Mouse (Mus musculus) ZHBTc4 (cell line): Measurements from ENCODE around the gene Tada3.

Experiments used
- DNase-seq: peaks from one replicate; pipeline ENCODE4 v3.0.0-alpha.2; 2011; ENCODE audit warnings: low read depth, low spot score

Tada3 gene

DNA sequence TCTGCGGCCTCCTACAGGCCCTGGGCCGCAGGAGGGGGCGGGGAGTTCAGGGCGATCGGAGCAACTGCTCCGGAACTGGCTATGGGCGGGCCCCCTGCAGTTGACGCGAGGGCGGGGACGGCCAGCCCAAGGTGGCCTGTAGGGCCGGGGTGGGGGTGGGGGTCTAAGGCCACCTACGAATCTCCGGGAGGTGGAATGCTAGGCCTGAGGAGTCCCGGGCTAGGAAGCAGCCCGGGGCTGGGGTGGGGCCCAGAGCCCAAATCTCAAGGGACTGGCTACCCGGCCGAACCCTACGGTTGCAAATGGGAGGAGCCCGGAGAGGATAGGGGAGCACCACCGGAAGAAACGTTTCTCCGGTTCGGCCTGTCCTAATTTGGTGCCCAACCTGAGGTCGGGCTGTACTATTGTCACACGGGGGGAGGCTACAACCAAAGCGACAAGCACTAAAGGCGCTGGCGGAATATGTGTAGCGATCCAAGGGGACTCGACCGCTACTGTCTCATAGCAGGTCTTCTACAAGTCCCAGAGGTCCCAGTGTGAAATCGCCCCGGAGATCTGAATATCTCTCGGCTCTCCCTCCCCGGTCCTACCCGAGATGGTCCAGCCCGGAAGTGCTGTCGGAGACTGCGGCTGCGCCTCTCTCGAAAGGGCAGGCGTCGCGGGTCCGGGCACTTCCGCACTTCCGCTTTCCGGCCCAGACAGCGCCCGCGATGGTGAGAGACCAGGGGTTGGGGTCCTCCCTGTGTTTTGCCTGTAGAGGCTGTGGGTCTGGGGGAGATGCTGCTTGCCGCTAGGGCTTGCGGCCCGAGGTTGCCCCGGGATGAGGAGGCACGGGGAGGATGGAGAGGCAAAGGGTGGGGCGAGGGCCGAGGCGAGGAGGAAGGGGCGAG lies at the start of gene Tada3, which contains the start of gene Arpc4:
Tada3 (minus strand) TSS at position 388 of the 890 bp plus-strand sequence.
Arpc4 (plus strand) TSS at position 620 of the 890 bp plus-strand sequence.
- peak; percentile 98 for DNase-seq

GRCm38 (mm10) chr6:113427397-113427796 lies 49.7 kb upstream of the Tada3 start:
- DNase-seq = peak; percentile 90

GRCm38 (mm10) chr6:113426696-113427095 lies 49.0 kb upstream of the Tada3 start:
- no peak for DNase-seq

DNA sequence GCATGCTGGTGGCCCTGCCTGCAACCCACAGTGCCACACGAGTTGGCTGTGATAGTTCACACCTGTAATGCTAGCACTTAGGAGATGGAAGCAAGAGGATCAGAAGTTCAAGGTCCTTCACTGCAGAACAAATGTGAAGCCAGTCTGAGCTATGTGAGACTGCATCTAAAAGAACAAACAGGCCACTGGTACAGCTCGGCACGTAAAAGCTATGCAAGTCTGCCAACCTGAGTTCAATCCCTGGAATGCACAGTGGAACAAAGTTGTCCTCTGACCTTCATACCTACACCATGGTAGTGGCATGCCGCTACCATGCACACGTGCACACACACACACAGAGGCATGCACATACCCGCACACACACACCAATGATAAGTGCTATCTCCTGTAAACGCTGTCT lies 46.5 kb upstream of the Tada3 start:
- DNase-seq = no peak

DNA sequence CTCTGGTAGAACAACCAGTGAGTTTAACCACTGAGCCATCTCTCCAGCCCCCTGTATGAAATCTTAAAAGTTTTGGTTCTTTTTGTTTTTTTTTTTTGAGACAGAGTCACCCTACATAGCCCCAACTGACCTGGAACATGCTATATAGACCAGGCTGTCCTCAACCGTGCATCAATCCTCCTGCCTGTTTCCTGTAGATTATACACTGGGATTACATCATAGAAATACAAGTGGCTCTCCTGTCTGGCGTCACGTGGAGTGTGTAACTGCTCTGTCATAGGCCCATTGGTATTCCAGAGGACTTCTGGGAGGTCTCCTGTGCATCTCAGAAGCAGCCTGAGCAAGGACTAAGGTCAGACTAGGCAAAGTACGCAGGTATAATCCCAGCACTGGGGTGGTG lies 45.3 kb upstream of the Tada3 start:
- no peak for DNase-seq

DNA sequence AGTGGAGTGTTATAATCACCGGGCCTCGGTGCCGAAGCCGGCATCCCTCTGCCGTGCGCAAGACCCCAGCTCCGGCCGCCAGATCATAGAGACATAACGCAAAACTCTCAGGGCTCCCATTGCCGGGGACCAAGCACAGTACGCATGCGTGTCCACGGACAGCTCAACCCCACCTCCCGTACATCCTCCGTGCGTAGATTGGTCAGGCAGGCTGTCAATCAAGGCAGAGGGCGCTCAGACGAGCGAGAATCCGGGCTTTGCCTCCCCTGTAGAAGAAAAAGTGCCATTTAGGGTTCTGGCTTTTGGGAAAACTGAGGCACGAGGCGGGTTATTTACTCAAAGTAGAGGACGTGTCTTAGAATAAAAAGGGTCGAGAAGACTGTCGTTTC lies 41.5 kb upstream of the Tada3 start, which contains the start of gene Rpusd3:
Rpusd3 (minus strand) TSS at position 142 of the 389 bp plus-strand sequence.
- peak; percentile 98 for DNase-seq

GRCm38 (mm10) chr6:113418441-113419198 lies 40.9 kb upstream of the Tada3 start:
- DNase-seq = no peak

GRCm38 (mm10) chr6:113416416-113416815 lies 38.7 kb upstream of the Tada3 start:
- DNase-seq = no peak

GRCm38 (mm10) chr6:113410001-113410400 lies 32.3 kb upstream of the Tada3 start:
- no peak for DNase-seq

DNA sequence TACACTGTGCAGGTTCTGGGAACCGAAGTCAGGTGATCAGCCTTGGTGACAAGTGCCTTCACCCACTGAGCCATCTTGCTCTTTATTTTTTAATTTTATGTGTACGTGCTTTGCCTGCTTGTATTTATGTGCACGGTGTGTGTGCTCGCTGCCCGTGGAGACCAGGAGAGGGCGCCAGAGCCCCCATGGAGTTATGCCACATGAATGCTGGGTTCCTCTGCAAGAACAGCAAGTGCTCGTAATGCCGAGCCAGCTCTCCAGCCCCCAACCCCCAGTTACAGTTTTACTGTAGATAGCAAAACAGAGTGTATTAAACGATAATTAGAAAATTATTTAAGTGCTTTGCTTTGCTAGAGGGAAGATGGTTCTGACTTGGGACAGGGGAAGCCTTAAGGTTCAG lies 29.0 kb upstream of the Tada3 start:
- peak; percentile 81 for DNase-seq

GRCm38 (mm10) chr6:113405483-113405882 lies 27.8 kb upstream of the Tada3 start:
- no peak for DNase-seq

GRCm38 (mm10) chr6:113404649-113405448 lies 27.2 kb upstream of the Tada3 start:
- DNase-seq = no peak

DNA sequence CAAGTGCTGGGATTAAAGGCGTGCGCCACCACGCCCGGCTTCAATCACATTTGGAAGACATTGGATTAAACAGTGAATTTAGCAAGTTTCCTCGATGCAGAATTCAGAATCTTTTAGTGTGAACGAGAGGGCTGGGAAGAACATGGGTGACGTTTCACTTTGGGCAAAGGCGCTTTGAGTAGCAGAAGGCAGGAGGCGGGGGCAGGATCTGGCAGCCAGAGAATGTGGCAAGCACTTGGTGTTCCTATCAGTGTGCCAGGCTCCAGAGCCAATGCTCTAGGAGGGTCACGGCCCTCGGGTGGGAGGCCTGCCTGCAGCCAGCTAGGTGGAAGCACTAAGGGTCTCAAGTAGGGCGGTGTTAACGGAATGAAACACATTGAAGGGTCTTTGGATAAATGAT lies 24.4 kb upstream of the Tada3 start:
- no peak for DNase-seq

GRCm38 (mm10) chr6:113396270-113397030 lies 18.8 kb upstream of the Tada3 start:
- DNase-seq = peak; percentile 92

DNA sequence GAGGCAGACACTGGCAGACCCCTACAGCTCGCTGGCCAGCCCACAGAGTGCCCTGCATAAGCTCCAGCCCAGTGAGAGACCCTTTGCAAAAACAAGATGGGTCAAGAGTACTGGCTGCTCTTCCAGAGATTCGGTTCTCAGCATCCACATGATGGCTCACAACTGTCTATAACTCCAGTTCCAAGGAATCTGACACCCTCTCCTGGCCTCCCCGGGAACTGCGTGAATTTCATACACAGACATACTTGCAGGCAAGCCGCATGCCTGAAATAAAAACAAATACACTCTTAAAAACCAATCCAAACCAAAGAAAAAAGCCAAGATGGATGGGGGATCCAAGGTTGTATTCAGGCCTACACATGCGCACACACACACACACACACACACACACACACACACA lies 17.8 kb upstream of the Tada3 start:
- peak; percentile 66 for DNase-seq

DNA sequence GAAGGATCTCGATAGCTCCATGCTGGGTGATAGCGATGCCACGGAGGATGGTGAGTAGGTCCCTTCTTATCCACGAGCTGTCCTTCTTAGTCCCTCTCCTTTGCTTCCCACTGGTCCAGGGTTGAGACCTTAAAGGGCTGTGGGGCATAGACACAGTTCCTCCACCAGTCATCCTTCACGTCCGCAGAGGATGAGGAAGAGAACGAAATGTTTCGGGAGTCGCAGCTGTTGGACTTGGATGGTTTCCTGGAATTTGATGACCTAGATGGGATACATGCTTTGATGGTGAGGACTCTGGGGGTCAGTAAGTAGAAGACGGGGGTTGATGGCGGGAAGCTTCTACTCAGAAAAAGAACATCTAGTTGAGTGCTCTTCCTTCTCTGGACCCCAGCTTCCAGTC lies 17.1 kb upstream of the Tada3 start:
- no peak for DNase-seq

- no peak for DNase-seq
These were observed 16.3 kb upstream of the Tada3 start for GRCm38 (mm10) chr6:113393951-113394350.

DNA sequence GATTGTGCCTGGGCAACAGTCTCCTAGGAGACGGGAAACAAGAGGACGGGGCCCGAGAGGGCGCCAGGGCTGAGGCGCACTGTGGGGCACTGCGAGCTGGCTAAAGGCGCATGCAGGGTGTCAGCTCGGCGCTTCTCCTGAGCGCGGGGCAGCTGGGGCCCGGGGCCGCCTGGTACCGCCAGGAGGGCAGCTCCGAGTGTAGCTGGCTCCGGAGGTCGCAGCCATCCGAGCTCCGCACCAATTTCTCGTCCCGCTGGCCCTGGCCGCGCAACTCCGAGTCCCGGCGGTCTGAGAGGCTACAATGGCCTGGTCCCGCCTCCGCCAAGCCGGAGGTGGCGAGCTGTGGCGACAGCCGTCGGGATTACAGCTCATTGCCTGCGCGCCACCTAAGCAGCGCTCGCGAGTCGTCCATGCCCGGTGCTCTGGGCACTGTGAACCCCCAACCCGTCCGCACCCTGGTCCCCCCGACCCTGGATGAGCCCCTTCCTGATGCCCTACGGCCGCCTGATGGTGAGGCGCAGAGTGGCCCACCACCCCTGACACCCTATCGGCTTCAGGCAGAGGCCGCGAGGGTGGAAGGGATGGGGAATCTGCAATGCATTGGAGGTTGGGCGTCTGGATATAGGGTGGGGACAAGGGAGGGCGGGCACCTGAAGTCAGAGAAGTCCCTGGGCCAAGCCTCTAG lies 14.8 kb upstream of the Tada3 start:
- DNase-seq = peak; percentile 82

- DNase-seq = no peak
These were observed 14.3 kb upstream of the Tada3 start for GRCm38 (mm10) chr6:113392015-113392386.

- DNase-seq = no peak
These were observed 13.0 kb upstream of the Tada3 start for GRCm38 (mm10) chr6:113390715-113391114.
